Mouse (Mus musculus) intestine, embryonic 15.5 days (tissue): ENCODE data around the gene Rabl2. TPM values are rescaled to one million over a fixed set of nuclear protein-coding genes. Genes with fewer than 3 reads are reported as not detected.

Experiments
- ATAC-seq: fragments of 200-750 bp; cut with Nextera tagmentation; 2 replicates; pipeline ENCODE4 v1.8.0; 2017; ENCODE audit warnings: moderate TSS enrichment, moderate library complexity
- H3K27ac ChIP-seq: fragments of 300-500 bp; sonication (generic); 2 replicates; pipeline ENCODE4 v1.5.1; 2015; ENCODE audit warnings: mild to moderate bottlenecking, inconsistent platforms
- H3K27me3 ChIP-seq: fragments of 300-500 bp; sonication (generic); replicated peaks from 2 replicates; pipeline ENCODE4 v1.6.1; 2015; ENCODE audit warnings: inconsistent platforms
- H3K36me3 ChIP-seq: fragments of 300-500 bp; sonication (generic); 2 replicates; pipeline ENCODE4 v1.6.1; 2015; ENCODE audit warnings: inconsistent platforms
- H3K4me1 ChIP-seq: fragments of 300-500 bp; sonication (generic); replicated peaks from 2 replicates; pipeline ENCODE4 v1.6.1; 2015; ENCODE audit warnings: inconsistent platforms
- H3K4me2 ChIP-seq: fragments of 300-500 bp; sonication (generic); replicated peaks from 2 replicates; pipeline ENCODE4 v1.6.1; 2015; ENCODE audit warnings: mild to moderate bottlenecking, inconsistent platforms
- H3K4me3 ChIP-seq: fragments of 300-500 bp; sonication (generic); replicated peaks from 2 replicates; pipeline ENCODE4 v1.5.1; 2015; ENCODE audit warnings: inconsistent platforms
- H3K9ac ChIP-seq: fragments of 300-500 bp; sonication (generic); 2 replicates; pipeline ENCODE4 v1.6.1; 2015; ENCODE audit warnings: inconsistent platforms
- H3K9me3 ChIP-seq: fragments of 300-500 bp; sonication (generic); 2 replicates; pipeline ENCODE4 v1.6.1; 2016; ENCODE audit warnings: inconsistent platforms
- WGBS: fragments of 180-500 bp; shearing (Covaris S2); methylation state at CpG from one replicate; pipeline ENCODE4 v1.1.7; 2015; 5-methylcytosine and 5-hydroxymethylcytosine counted together
- polyA plus RNA-seq: library from polyadenylated mRNA; unstranded; fragments of >200 nt; fragmentation: Nextera tagmentation; extraction: Ambion mirVana; gene quantifications from 2 replicates; pipeline ENCODE4 v1.2.1, GENCODE M21; 2015

Rabl2 gene
- polyA plus RNA-seq, 1 experiment from 2014 or later, result 29.9 TPM

GRCm38 (mm10) chr15:89547824-89548601 is 43.7 kb downstream of the Rabl2 start:
- no peak overlapping the region for H3K27ac ChIP-seq
- peaks cover 21% of the 10 kb centered on the region for H3K27me3 ChIP-seq
- 23% methylated on average over 57 of the region's 58 CpGs for WGBS
- peak; percentile 68 for ATAC-seq
- no peaks in the 10 kb centered on the region for H3K9me3 ChIP-seq
- peak overlapping the region; percentile 62 for H3K4me2 ChIP-seq
- H3K36me3 ChIP-seq, result no peaks in the 10 kb centered on the region; the same call in 1 of the 2 replicates
- H3K4me1 ChIP-seq, result 0 out of 2 replicates have a peak, but pooled peaks cover 6% of the 10 kb centered on the region
- H3K9ac ChIP-seq, result peak overlapping the region; percentile 30; the same call in 1 of the 2 replicates
- peak overlapping the region; percentile 33 for H3K4me3 ChIP-seq

- Histone ChIP-seq H3K36me3 (no peaks in the 10 kb centered on the region; the same call in 1 of the 2 replicates), H3K27me3 (peaks cover 21% of the 10 kb centered on the region), H3K4me1 (0 out of 2 replicates have a peak, but pooled peaks cover 6% of the 10 kb centered on the region), H3K9ac (no peak overlapping the region), H3K4me3 (peak overlapping the region; percentile 33; the same call in 1 of the 2 replicates), H3K27ac (no peak overlapping the region), H3K4me2 (peak overlapping the region; percentile 62), H3K9me3 (no peaks in the 10 kb centered on the region)
- ATAC-seq, result no peak
- 70% methylated on average over 8 of the region's 8 CpGs for WGBS
Measured at GRCm38 (mm10) chr15:89547321-89547720, 44.4 kb downstream of the Rabl2 start.

GRCm38 (mm10) chr15:89544171-89544570 is 47.6 kb downstream of the Rabl2 start:
- no peak overlapping the region for H3K9ac ChIP-seq
- H3K9me3 ChIP-seq, result no peaks in the 10 kb centered on the region
- 0 out of 2 replicates have a peak, but pooled peaks cover 6% of the 10 kb centered on the region for H3K4me1 ChIP-seq
- no peak for ATAC-seq
- WGBS, result 85% methylated on average over 7 of the region's 7 CpGs
- peaks cover 21% of the 10 kb centered on the region for H3K27me3 ChIP-seq
- H3K4me3 ChIP-seq, result no peak overlapping the region
- H3K27ac ChIP-seq, result no peak overlapping the region
- H3K4me2 ChIP-seq, result no peak overlapping the region
- no peaks in the 10 kb centered on the region; the same call in 1 of the 2 replicates for H3K36me3 ChIP-seq

- Histone ChIP-seq H3K4me3 (no peak overlapping the region), H3K4me1 (0 out of 2 replicates have a peak, but pooled peaks cover 3% of the 10 kb centered on the region), H3K36me3 (no peaks in the 10 kb centered on the region), H3K9ac (no peak overlapping the region), H3K27me3 (no peaks in the 10 kb centered on the region), H3K27ac (no peak overlapping the region), H3K9me3 (no peaks in the 10 kb centered on the region), H3K4me2 (no peak overlapping the region)
- ATAC-seq, result no peak
- 90% methylated on average over 10 of the region's 10 CpGs for WGBS
Measured at GRCm38 (mm10) chr15:89533843-89534207, 57.9 kb downstream of the Rabl2 start.

GRCm38 (mm10) chr15:89532924-89533842 is 58.5 kb downstream of the Rabl2 start:
- peak overlapping the region; percentile 41 for H3K4me2 ChIP-seq
- peak overlapping the region; percentile 8; the same call in 1 of the 2 replicates for H3K9ac ChIP-seq
- H3K36me3 ChIP-seq, result no peaks in the 10 kb centered on the region
- no peak overlapping the region for H3K27ac ChIP-seq
- no peak overlapping the region; the same call in 1 of the 2 replicates for H3K4me3 ChIP-seq
- no peaks in the 10 kb centered on the region for H3K9me3 ChIP-seq
- peak; percentile 46 for ATAC-seq
- 80% methylated on average over 23 of the region's 23 CpGs for WGBS
- H3K4me1 ChIP-seq, result 0 out of 2 replicates have a peak, but pooled peaks cover 3% of the 10 kb centered on the region
- H3K27me3 ChIP-seq, result no peaks in the 10 kb centered on the region

Other genes starting within 250 kb of the Rabl2 start
- gene Lmf2, start 236.3 kb downstream of the Rabl2 start, polyA plus RNA-seq, result 55.2 and 58.0 TPM in 2 replicates
- gene Ncaph2, start 236.2 kb downstream of the Rabl2 start, polyA plus RNA-seq, result 131 and 138 TPM in 2 replicates
- 10.4 and 12.8 TPM in 2 replicates for gene Sco2, start 218.1 kb downstream of the Rabl2 start, polyA plus RNA-seq
- gene Tymp, start 214.9 kb downstream of the Rabl2 start, polyA plus RNA-seq, result 1.4 and 1.5 TPM in 2 replicates
- gene Odf3b, start 212.6 kb downstream of the Rabl2 start, polyA plus RNA-seq, result 0.37 and 0.67 TPM in 2 replicates
- gene Klhdc7b, start 207.0 kb downstream of the Rabl2 start, polyA plus RNA-seq, result not detected in 2 replicates
- gene Syce3, start 181.4 kb downstream of the Rabl2 start, polyA plus RNA-seq, result 0.72 TPM in 1 of 2 replicates, not detected in the other
- 0.47 and 0.69 TPM in 2 replicates for gene Cpt1b, start 166.1 kb downstream of the Rabl2 start, polyA plus RNA-seq
- 2.5 and 2.8 TPM in 2 replicates for gene C730034F03Rik, start 162.3 kb downstream of the Rabl2 start, polyA plus RNA-seq
- gene Gm44502, start 162.2 kb downstream of the Rabl2 start, polyA plus RNA-seq, result not detected in 2 replicates
- gene Chkb, start 162.0 kb downstream of the Rabl2 start, polyA plus RNA-seq, result 52.6 and 61.8 TPM in 2 replicates
- 4.1 and 4.5 TPM in 2 replicates for gene Mapk8ip2, start 138.0 kb downstream of the Rabl2 start, polyA plus RNA-seq
- gene Arsa, start 114.5 kb downstream of the Rabl2 start, polyA plus RNA-seq, result 22.5 and 26.0 TPM in 2 replicates
- gene Shank3, start 92.3 kb downstream of the Rabl2 start, polyA plus RNA-seq, result 1.2 and 1.3 TPM in 2 replicates
- not detected in 2 replicates for gene Acr, start 23.6 kb downstream of the Rabl2 start, polyA plus RNA-seq
- gene Syt10, start 249.9 kb upstream of the Rabl2 start, polyA plus RNA-seq, result 0.13 and 0.14 TPM in 2 replicates